Mouse (Mus musculus) lung, postnatal 0 days (tissue): ENCODE results near the gene Fbxo28.
"Not testable (repeated sequence)": the region's sequence is repeated elsewhere in the genome, so short reads cannot be mapped to it uniquely, and the experiment has no call there.

Source experiments
- CTCF ChIP-seq: IDR thresholded peaks from 2 replicates; pipeline ENCODE4 v1.5.1; 2016; ENCODE audit warnings: antibody characterized with exemption, mild to moderate bottlenecking
- EP300 ChIP-seq: IDR thresholded peaks from 2 replicates; pipeline ENCODE4 v1.6.1; 2016; ENCODE audit warnings: antibody characterized with exemption, mild to moderate bottlenecking, control low read depth

- TF ChIP-seq CTCF, EP300: not testable (repeated sequence)
These were observed 50.7 kb downstream of the Fbxo28 start for GRCm38 (mm10) chr1:182290741-182291140.
